Mouse (Mus musculus) hematopoietic multipotent progenitor cell, adult 10-12 weeks (in vitro differentiated cells): ENCODE data around the gene 1700030K09Rik. TPM values are rescaled to one million over a fixed set of nuclear protein-coding genes. Genes with fewer than 3 reads are reported as not detected.

Source experiments
- polyA plus RNA-seq: library from polyadenylated mRNA; stranded (reverse); fragments of >175 nt; gene quantifications from 2 replicates; pipeline ENCODE4 v1.2.3, GENCODE M21; 2012; ENCODE audit warnings: low replicate concordance

The 1700030K09Rik gene
- 2.7 and 3.9 TPM in 2 replicates for polyA plus RNA-seq

DNA sequence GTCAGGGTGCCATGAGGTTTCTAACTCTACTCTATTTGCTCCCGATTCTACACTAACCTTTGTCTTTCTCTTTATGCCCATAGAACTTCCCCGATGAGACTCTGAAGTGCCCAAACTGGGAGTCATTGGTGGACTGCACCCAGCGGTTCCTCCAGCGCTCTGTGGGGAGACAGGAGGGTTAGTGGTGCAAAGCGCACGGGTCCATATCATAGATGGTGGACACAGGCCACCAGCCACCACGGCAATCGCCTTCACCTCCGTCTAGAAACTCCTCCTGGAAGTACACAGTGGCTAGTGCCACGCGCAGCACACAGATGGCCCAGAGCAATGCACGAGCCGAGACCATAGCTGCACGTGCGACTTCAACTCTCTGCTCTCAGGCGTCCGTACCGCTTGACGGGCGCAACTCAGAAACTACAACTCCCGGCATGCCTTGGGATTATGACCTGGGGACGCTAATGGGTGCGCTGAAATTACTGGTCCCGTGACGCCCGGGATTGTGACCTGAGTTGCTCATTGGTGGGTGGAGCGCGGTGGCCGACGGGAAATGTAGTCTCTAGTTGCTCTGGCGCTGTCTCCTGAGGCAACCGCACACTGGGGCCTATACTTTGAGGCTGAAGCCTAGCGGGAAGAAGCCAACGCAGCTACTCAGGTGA lies at the start of gene 1700030K09Rik, which contains the start of gene Calr3:
Gene 1700030K09Rik, plus strand, starts transcription at position 543 of the 656 bp plus-strand sequence.
Gene Calr3, minus strand, starts transcription at position 533 of the 656 bp plus-strand sequence.

DNA sequence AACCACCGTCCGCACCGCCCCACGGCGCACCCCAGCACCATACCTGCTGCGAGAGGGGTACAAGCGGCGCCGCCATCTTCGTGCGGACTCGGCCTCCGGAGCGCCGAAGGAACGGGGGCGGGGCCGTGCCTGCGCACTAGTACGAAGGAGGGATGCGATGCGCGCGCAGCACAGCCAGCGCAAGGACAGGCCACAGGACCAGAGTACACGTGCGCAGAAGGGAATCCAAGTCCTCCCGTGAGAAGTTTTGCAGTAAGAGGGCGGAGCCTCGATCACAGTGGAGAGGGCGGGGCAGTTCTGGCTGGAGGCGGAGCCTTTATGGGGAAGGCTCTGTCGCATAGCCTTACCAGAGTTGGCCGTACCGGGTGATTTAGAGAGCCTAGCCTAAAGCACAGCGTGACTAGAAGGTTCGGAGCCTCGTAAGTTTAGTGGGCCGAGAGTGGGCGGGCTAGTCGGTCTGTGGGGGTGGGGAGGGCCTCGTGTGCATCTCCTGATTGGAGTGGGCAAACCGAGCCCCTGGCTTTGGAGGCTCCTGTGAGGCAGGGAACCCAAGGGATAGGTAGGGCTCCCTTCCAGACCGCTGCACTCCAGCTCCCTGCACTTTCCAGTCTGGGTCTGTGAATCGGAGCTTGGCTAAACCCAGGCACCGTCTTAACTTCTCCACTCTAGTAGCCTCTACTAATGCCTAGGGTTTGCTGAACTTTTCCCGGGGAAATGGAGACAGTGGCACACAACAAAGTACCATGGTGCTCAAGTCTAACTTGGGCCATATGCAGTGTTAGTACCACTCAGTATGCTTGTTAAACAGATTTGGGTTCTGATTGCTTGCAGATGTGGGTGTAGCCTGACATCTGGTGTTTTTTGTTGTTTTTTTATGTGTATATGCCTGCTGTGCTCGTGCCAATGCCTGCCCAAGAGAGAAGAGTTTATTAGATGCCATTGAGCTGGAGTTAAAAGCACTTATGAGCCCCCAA lies 22.0 kb upstream of the 1700030K09Rik start, which contains the start of gene Eps15l1:
Gene Eps15l1, minus strand, starts transcription at position 99 of the 974 bp plus-strand sequence.

DNA sequence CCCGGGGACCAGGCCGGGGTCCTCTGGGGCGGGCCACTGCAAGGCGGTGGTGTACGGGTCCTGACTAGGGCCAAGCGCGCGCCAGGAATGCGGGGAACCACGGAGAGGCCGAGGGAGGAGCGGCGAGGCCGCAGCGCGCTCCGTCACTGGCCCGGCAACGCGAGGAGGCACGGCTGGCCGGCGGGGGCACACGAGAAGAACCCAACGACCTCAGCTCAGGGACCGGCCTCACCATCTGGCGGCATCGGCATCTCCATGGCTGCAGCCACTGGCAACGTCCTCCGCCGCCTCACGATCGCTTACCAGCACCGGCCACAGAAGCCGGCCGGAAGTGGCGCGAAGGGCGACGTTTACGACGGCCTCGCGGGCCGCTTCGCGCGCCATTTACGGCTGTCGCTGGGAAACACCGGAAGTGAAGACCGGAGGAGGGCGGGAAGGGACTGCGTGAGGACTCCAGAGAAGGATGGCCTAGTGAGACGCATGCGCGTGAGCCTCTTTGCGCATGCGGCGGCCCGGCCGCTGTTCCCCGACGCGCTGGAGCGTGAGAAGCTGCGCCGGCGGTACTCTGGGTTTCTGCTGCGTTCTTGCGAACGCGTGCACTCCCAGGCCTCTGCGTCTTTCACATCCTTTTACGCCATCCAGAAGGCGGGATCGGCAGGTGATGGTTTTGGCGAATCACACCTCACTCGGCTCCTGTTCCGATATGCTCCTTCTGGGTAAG lies 31.3 kb downstream of the 1700030K09Rik start, which contains the start of gene Cherp:
Gene Cherp, minus strand, starts transcription at position 401 of the 721 bp plus-strand sequence.

DNA sequence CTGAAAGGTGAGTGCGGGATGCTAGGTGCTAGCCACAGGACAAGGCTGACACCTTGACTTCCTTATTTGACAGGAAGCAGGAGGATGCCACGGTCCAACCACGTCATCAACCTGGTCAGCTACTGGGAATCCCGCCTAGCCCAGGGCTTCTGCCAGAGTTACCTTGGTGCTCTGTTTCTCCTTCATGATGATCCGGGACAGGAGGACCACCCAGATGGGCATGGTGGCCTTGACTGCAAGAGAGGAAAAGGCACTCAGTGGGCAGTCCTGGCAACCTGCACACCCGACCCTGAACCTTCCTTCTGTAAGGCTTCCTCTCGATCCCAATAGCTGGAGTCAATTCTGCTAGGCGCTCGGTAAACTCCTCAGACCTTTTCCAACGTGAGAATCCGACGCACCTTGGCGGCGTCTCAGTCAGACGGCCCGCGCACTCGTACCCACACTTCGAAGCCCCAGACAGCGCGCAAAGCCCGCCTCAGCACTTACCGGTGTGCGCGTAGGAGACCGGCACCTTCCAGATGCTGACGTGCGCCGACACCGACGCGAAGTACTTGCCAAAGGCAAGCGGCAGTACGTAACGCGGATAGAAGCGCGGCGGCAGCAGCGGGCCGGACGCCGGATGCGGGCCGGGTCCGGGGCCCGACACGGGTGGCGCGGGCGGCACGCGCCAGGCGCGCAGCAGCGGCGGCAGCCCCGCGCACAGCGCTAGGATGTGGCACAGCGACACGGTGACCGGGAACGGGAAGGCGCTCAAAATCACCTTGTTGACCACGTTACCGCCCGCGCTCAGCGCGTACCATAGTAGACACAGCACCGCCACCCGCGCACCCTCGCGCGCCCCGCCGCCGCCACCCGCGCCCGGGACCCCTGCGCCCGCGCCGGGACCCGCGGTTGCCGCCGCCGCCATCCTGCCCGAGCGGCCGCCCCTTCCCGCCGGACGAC lies 48.3 kb downstream of the 1700030K09Rik start, which contains the start of gene Slc35e1:
Gene Slc35e1, minus strand, starts transcription at position 935 of the 942 bp plus-strand sequence.

Other genes starting within 250 kb of the 1700030K09Rik start
- 0.17 TPM in 1 of 2 replicates, not detected in the other for gene Cib3, start 231.0 kb upstream of the 1700030K09Rik start, polyA plus RNA-seq
- gene Gm11034, start 230.2 kb upstream of the 1700030K09Rik start, polyA plus RNA-seq = not detected in 2 replicates
- 65.6 and 77.9 TPM in 2 replicates for gene Fam32a, start 224.2 kb upstream of the 1700030K09Rik start, polyA plus RNA-seq
- 236 and 295 TPM in 2 replicates for gene Ap1m1, start 203.9 kb upstream of the 1700030K09Rik start, polyA plus RNA-seq
- gene Gm10282, start 138.6 kb upstream of the 1700030K09Rik start, polyA plus RNA-seq = 27.7 and 49.2 TPM in 2 replicates
- gene Klf2, start 124.8 kb upstream of the 1700030K09Rik start, polyA plus RNA-seq = 711 and 2,389 TPM in 2 replicates
- gene Eps15l1, start 22.4 kb upstream of the 1700030K09Rik start, polyA plus RNA-seq = 10.6 and 23.1 TPM in 2 replicates
- not detected in 2 replicates for gene Calr3, start within 50 bp of the 1700030K09Rik start, polyA plus RNA-seq
- gene Cherp, start 31.3 kb downstream of the 1700030K09Rik start, polyA plus RNA-seq = 153 and 205 TPM in 2 replicates
- 12.6 and 14.4 TPM in 2 replicates for gene Slc35e1, start 48.7 kb downstream of the 1700030K09Rik start, polyA plus RNA-seq
- 22.7 and 52.1 TPM in 2 replicates for gene Med26, start 104.4 kb downstream of the 1700030K09Rik start, polyA plus RNA-seq
- 14.1 and 39.9 TPM in 2 replicates for gene Smim7, start 127.2 kb downstream of the 1700030K09Rik start, polyA plus RNA-seq
- gene Tmem38a, start 128.2 kb downstream of the 1700030K09Rik start, polyA plus RNA-seq = 1.3 and 2.3 TPM in 2 replicates
- 0.11 and 0.16 TPM in 2 replicates for gene Nwd1, start 202.8 kb downstream of the 1700030K09Rik start, polyA plus RNA-seq